19 mouse cellular contexts compared by ENCODE assay signal in genomic region chr10:52130762-52131161, GRCm38 (mm10).
DNase-seq lines count a peak whose midpoint lies in the region; ATAC-seq lines count a peak whose summit lies in the region.
"Had no signal": no experiment of that assay in that cellular context is flagged by ENCODE, and none has a peak within 500 bp of the region (broad histone marks: within the 10 kb centered on the region; RNA-seq: fewer than 3 reads in every experiment).

No protein-coding gene starts in this region.

- H3K9ac ChIP-seq in embryonic facial prominence, embryonic 11.5 days (replicated peaks; ENCODE audit: low read length), result no peak overlapping the region
- H3K9ac ChIP-seq in embryonic facial prominence, embryonic 12.5 days, result no peak overlapping the region
- no peak overlapping the region for H3K9ac ChIP-seq in embryonic facial prominence, embryonic 14.5 days (ENCODE audit: low read depth, low read length)
- H3K9ac ChIP-seq: embryonic facial prominence, embryonic 13.5 days; forebrain, embryonic 13.5 days; forebrain, embryonic 15.5 days had no signal

- H3K36me3 ChIP-seq in embryonic facial prominence, embryonic 11.5 days (replicated peaks; ENCODE audit: control insufficient read depth, insufficient read depth, low read depth, low read length), result no peaks in the 10 kb centered on the region
- H3K36me3 ChIP-seq in embryonic facial prominence, embryonic 10.5 days (replicated peaks), result no peaks in the 10 kb centered on the region
- H3K36me3 ChIP-seq in embryonic facial prominence, embryonic 12.5 days, result no peaks in the 10 kb centered on the region
- H3K36me3 ChIP-seq in embryonic facial prominence, embryonic 14.5 days (ENCODE audit: control insufficient read depth, insufficient read depth, low read length), result no peaks in the 10 kb centered on the region
- H3K36me3 ChIP-seq: embryonic facial prominence, embryonic 13.5 days; forebrain, embryonic 15.5 days had no signal

- no peaks in the 10 kb centered on the region for H3K9me3 ChIP-seq in embryonic facial prominence, embryonic 11.5 days (replicated peaks; ENCODE audit: control insufficient read depth, low read length)
- no peaks in the 10 kb centered on the region for H3K9me3 ChIP-seq in embryonic facial prominence, embryonic 10.5 days
- no peaks in the 10 kb centered on the region for H3K9me3 ChIP-seq in embryonic facial prominence, embryonic 12.5 days
- H3K9me3 ChIP-seq in embryonic facial prominence, embryonic 14.5 days (ENCODE audit: control insufficient read depth, low read length), result no peaks in the 10 kb centered on the region
- H3K9me3 ChIP-seq: embryonic facial prominence, embryonic 13.5 days; forebrain, embryonic 13.5 days; forebrain, embryonic 15.5 days had no signal

- no peaks in the 10 kb centered on the region for H3K27me3 ChIP-seq in embryonic facial prominence, embryonic 11.5 days (ENCODE audit: control insufficient read depth, insufficient read depth, low read length)
- no peaks in the 10 kb centered on the region for H3K27me3 ChIP-seq in embryonic facial prominence, embryonic 10.5 days (replicated peaks; ENCODE audit: low read depth, poor library complexity, severe bottlenecking)
- no peaks in the 10 kb centered on the region for H3K27me3 ChIP-seq in embryonic facial prominence, embryonic 12.5 days
- H3K27me3 ChIP-seq in embryonic facial prominence, embryonic 14.5 days (replicated peaks; ENCODE audit: control insufficient read depth, insufficient read depth, low read length), result no peaks in the 10 kb centered on the region
- H3K27me3 ChIP-seq: embryonic facial prominence, embryonic 13.5 days; forebrain, embryonic 13.5 days; forebrain, embryonic 15.5 days had no signal

- peak; percentile 85 for ATAC-seq in embryonic facial prominence, embryonic 11.5 days (replicated peaks; ENCODE audit: insufficient number of reproducible peaks, low FRiP score, low TSS enrichment, low read depth)
- ATAC-seq in embryonic facial prominence, embryonic 12.5 days (ENCODE audit: insufficient number of reproducible peaks, insufficient read depth, low FRiP score, low TSS enrichment), result peak; percentile 77
- ATAC-seq in embryonic facial prominence, embryonic 14.5 days (ENCODE audit: low read depth), result peak; percentile 82
- ATAC-seq: forebrain, embryonic 13.5 days; forebrain, embryonic 15.5 days had no signal

- H3K4me1 ChIP-seq in embryonic facial prominence, embryonic 11.5 days (ENCODE audit: control insufficient read depth, insufficient read depth, low read length), result no peaks in the 10 kb centered on the region
- no peaks in the 10 kb centered on the region for H3K4me1 ChIP-seq in embryonic facial prominence, embryonic 10.5 days
- no peaks in the 10 kb centered on the region for H3K4me1 ChIP-seq in embryonic facial prominence, embryonic 12.5 days
- no peaks in the 10 kb centered on the region for H3K4me1 ChIP-seq in embryonic facial prominence, embryonic 14.5 days (ENCODE audit: control insufficient read depth, insufficient read depth, low read length)
- H3K4me1 ChIP-seq: embryonic facial prominence, embryonic 13.5 days; forebrain, embryonic 13.5 days; forebrain, embryonic 15.5 days had no signal

- H3K4me3 ChIP-seq in embryonic facial prominence, embryonic 11.5 days (ENCODE audit: low read depth, low read length), result no peak overlapping the region
- H3K4me3 ChIP-seq in embryonic facial prominence, embryonic 10.5 days, result no peak overlapping the region
- H3K4me3 ChIP-seq in embryonic facial prominence, embryonic 12.5 days, result no peak overlapping the region
- no peak overlapping the region for H3K4me3 ChIP-seq in embryonic facial prominence, embryonic 14.5 days (ENCODE audit: low read depth, low read length)
- H3K4me3 ChIP-seq: embryonic facial prominence, embryonic 13.5 days; forebrain, embryonic 13.5 days; forebrain, embryonic 15.5 days had no signal

- WGBS in embryonic facial prominence, embryonic 11.5 days, result 44% methylated on average over 2 of the region's 2 CpGs
- 41% methylated on average over 2 of the region's 2 CpGs for WGBS in embryonic facial prominence, embryonic 10.5 days
- 38% methylated on average over 2 of the region's 2 CpGs for WGBS in embryonic facial prominence, embryonic 12.5 days
- 34% methylated on average over 2 of the region's 2 CpGs for WGBS in embryonic facial prominence, embryonic 14.5 days

- no peak overlapping the region for H3K27ac ChIP-seq in embryonic facial prominence, embryonic 11.5 days (replicated peaks; ENCODE audit: low read depth, low read length)
- H3K27ac ChIP-seq in embryonic facial prominence, embryonic 10.5 days (replicated peaks), result no peak overlapping the region
- no peak overlapping the region for H3K27ac ChIP-seq in embryonic facial prominence, embryonic 12.5 days
- H3K27ac ChIP-seq in embryonic facial prominence, embryonic 14.5 days (replicated peaks; ENCODE audit: low read depth, low read length), result no peak overlapping the region
- H3K27ac ChIP-seq: embryonic facial prominence, embryonic 13.5 days; forebrain, embryonic 13.5 days; forebrain, embryonic 15.5 days had no signal

- H3K4me2 ChIP-seq in embryonic facial prominence, embryonic 11.5 days (ENCODE audit: low read depth, low read length), result no peak overlapping the region
- no peak overlapping the region for H3K4me2 ChIP-seq in embryonic facial prominence, embryonic 12.5 days (replicated peaks)
- no peak overlapping the region for H3K4me2 ChIP-seq in embryonic facial prominence, embryonic 14.5 days (ENCODE audit: low read depth, low read length)
- H3K4me2 ChIP-seq: embryonic facial prominence, embryonic 13.5 days; forebrain, embryonic 13.5 days; forebrain, embryonic 15.5 days had no signal

- DNase-seq in embryonic facial prominence, embryonic 11.5 days (ENCODE audit: low spot score), result peak; percentile 23
- no peak for DNase-seq in embryonic facial prominence, embryonic 10.5 days (ENCODE audit: low spot score)
- DNase-seq in embryonic facial prominence, embryonic 14.5 days (ENCODE audit: low spot score), result peak; percentile 44
- peak; percentile 3 for DNase-seq in mesoderm, embryonic 11.5 days (ENCODE audit: low read depth, low spot score)
- no peak for DNase-seq in right cerebral cortex, adult 18-20 months
- no peak for DNase-seq in cerebellum, postnatal 36 days
- DNase-seq: adrenal gland, adult 2 months; adrenal gland, postnatal 10 days; adrenal gland, postnatal 25 days; cerebellum, adult 11 months; cerebellum, adult 18-20 months; cerebellum, adult 8-10 months; cerebellum, adult 9-11 months; cerebellum, postnatal 14 days; embryo, embryonic 11 days had no signal

Comparison
In these comparisons a context has a peak if more than half of its experiments do, and no peak if none do; other contexts are left out.
1. DNase-seq: peak in embryonic facial prominence, embryonic 11.5 days (single experiment), embryonic facial prominence, embryonic 14.5 days (single experiment) and mesoderm, embryonic 11.5 days (single experiment); none in embryonic facial prominence, embryonic 10.5 days (single experiment), right cerebral cortex, adult 18-20 months (single experiment) and cerebellum, postnatal 36 days (0 of 2).
2. Peak in every context shown above with its lines, with median percentiles within 50 percentile points of each other: ATAC-seq.